Mouse (Mus musculus) brain, embryonic 14.5 days (tissue): ENCODE data around the gene Grik3.

Experiments
- CTCF ChIP-seq: fragments of 200-500 bp; IDR thresholded peaks from 2 replicates; pipeline ENCODE4 v1.5.1; 2012; ENCODE audit warnings: inconsistent platforms, mild to moderate bottlenecking, moderate library complexity, borderline replicate concordance; ENCODE audit not compliant: insufficient read depth, insufficient read length; ENCODE audit errors: extremely low read depth
- POLR2A ChIP-seq: fragments of 200-500 bp; IDR thresholded peaks from 2 replicates; pipeline ENCODE4 v1.6.1; 2012; ENCODE audit warnings: mild to moderate bottlenecking, inconsistent platforms, borderline replicate concordance; ENCODE audit not compliant: poor library complexity, insufficient read depth, insufficient read length, severe bottlenecking; ENCODE audit errors: extremely low read depth

DNA sequence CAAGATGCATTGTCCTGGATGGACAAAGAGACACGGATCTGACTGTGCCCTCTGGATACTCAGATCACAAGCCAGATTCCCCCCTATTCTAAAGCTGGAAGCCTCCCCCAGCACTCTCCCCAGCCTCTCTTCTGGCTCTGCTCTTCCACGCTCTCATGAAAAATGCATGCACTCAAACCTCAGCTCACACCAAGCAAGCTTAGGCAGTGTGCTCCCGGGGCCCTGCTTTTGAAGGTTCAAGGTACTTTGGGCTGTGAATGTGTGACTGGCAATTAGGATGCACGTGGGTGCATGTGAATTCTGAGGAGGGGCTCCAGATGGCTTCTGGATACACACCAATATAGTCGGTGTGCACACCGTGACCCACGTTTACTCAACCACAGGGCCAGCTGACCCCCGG is 172.8 kb downstream of the Grik3 start:
- TF ChIP-seq CTCF: no peak
- TF ChIP-seq POLR2A: no peak
